17 mouse cellular contexts compared by ENCODE assay signal in the genomic region with DNA sequence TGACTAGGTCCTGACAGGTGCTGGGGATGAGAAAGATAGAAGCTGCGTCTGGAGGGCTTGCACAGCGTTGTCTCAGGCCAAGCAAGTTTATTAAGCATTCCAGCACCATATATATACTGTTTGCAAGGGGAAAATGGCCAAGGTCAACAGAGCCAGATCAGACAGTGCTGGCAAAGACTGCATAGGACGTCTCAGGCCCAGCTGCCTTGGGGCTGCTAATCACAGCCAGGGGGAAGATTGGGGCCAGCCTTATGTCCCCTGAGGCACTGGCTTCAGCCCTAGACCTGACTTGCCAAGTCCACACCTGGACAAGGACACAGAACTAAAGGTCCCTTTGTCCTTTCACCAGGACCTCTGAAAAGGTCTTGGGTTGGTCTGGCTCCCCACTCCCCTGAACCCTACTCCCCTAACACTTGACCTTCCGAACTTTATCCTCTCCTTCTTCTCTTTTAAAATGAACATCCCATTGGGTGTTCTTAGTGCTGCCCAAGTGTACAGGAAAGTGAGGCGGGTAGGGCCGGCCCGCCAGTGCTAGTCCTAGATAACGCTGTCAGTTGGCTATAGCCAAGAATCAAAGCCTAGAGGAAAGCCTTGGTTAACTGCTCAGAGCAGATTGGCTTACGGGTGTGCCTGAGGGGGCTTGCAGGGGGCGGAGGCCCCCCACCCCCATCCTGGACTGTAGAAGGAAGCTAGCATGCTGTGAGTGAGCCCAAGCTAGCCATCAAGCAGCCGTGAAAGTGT. TPM values are rescaled to one million over a fixed set of nuclear protein-coding genes. Genes with fewer than 3 reads are reported as not detected.
A peak's percentile ranks its signal among the peaks of the same experiment; 100 is the strongest.
DNase-seq lines count a peak whose midpoint lies in the region; ATAC-seq and TF ChIP-seq lines count a peak whose summit lies in the region.
"Had no signal": no experiment of that assay in that cellular context is flagged by ENCODE, and none has a peak within 500 bp of the region (broad histone marks: within the 10 kb centered on the region; RNA-seq: fewer than 3 reads in every experiment).

No protein-coding gene starts in this region.

- TF ChIP-seq POLR2A in heart, adult 2 months (IDR thresholded peaks at IDR 0.05; ENCODE audit: insufficient read depth, low read depth, low read length): no peak

- no peak for TF ChIP-seq CTCF in heart, adult 2 months (IDR thresholded peaks at IDR 0.05)
- no peak for TF ChIP-seq CTCF in kidney, postnatal 0 days (IDR thresholded peaks at IDR 0.05; ENCODE audit: low read depth)
- no peak for TF ChIP-seq CTCF in intestine, postnatal 0 days (IDR thresholded peaks at IDR 0.05; ENCODE audit: low read depth)
- no peak for TF ChIP-seq CTCF in liver, postnatal 0 days (IDR thresholded peaks at IDR 0.05; ENCODE audit: low read depth)

- WGBS in heart, embryonic 12.5 days: 58% methylated on average over 11 of the region's 11 CpGs
- 62% methylated on average over 11 of the region's 11 CpGs for WGBS in heart, adult 2 months
- 73% methylated on average over 11 of the region's 11 CpGs for WGBS in kidney, postnatal 0 days
- 77% methylated on average over 11 of the region's 11 CpGs for WGBS in kidney, embryonic 15.5 days
- 65% methylated on average over 11 of the region's 11 CpGs for WGBS in intestine, postnatal 0 days
- WGBS in liver, postnatal 0 days (ENCODE audit: insufficient replicate concordance): 57% methylated on average over 11 of the region's 11 CpGs

- H3K4me2 ChIP-seq in heart, embryonic 12.5 days: no peak overlapping the region
- H3K4me2 ChIP-seq in kidney, postnatal 0 days (ENCODE audit: low read length): no peak overlapping the region
- no peak overlapping the region for H3K4me2 ChIP-seq in kidney, embryonic 15.5 days
- H3K4me2 ChIP-seq in intestine, postnatal 0 days (replicated peaks; ENCODE audit: low read depth): no peak overlapping the region
- no peak overlapping the region for H3K4me2 ChIP-seq in liver, postnatal 0 days (ENCODE audit: low read depth, low read length)
- H3K4me2 ChIP-seq: embryonic facial prominence, embryonic 15.5 days had no signal

- H3K36me3 ChIP-seq in heart, embryonic 12.5 days: peaks cover 29% of the 10 kb centered on the region
- H3K36me3 ChIP-seq in heart, adult 2 months (ENCODE audit: control insufficient read depth, insufficient read depth, low read length): no peaks in the 10 kb centered on the region
- peaks cover 7% of the 10 kb centered on the region; the same call in 1 of the 2 replicates for H3K36me3 ChIP-seq in kidney, postnatal 0 days (ENCODE audit: insufficient read depth, low read length)
- peaks cover 25% of the 10 kb centered on the region for H3K36me3 ChIP-seq in kidney, embryonic 15.5 days
- H3K36me3 ChIP-seq in intestine, postnatal 0 days (ENCODE audit: control insufficient read depth, insufficient read depth): peaks cover 10% of the 10 kb centered on the region; the same call in 1 of the 2 replicates
- H3K36me3 ChIP-seq in liver, postnatal 0 days (replicated peaks; ENCODE audit: insufficient read depth, low read length): peaks cover 6% of the 10 kb centered on the region; the same call in 1 of the 2 replicates

- no peak overlapping the region for H3K27ac ChIP-seq in heart, embryonic 12.5 days (ENCODE audit: poor library complexity, severe bottlenecking)
- no peak overlapping the region for H3K27ac ChIP-seq in heart, adult 2 months
- H3K27ac ChIP-seq in kidney, postnatal 0 days: no peak overlapping the region
- no peak overlapping the region for H3K27ac ChIP-seq in kidney, embryonic 15.5 days
- H3K27ac ChIP-seq in intestine, postnatal 0 days (ENCODE audit: low read depth, low read length): peak overlapping the region; percentile 66
- H3K27ac ChIP-seq in liver, postnatal 0 days (ENCODE audit: low read depth): no peak overlapping the region
- H3K27ac ChIP-seq: embryonic facial prominence, embryonic 15.5 days had no signal

- peak; percentile 20; the same call in 1 of the 2 replicates for ATAC-seq in heart, embryonic 12.5 days (ENCODE audit: insufficient number of reproducible peaks, low FRiP score)
- peak; percentile 40 for ATAC-seq in kidney, postnatal 0 days (replicated peaks; ENCODE audit: low FRiP score, low read depth)
- no peak for ATAC-seq in kidney, embryonic 15.5 days (replicated peaks; ENCODE audit: low FRiP score)
- no peak for ATAC-seq in intestine, postnatal 0 days
- ATAC-seq in liver, postnatal 0 days: peak; percentile 78
- ATAC-seq in frontal cortex, adult (ENCODE audit: low TSS enrichment): no peak
- ATAC-seq: forebrain, embryonic 14.5 days had no signal

- peaks cover 37% of the 10 kb centered on the region for H3K4me1 ChIP-seq in heart, embryonic 12.5 days (replicated peaks)
- H3K4me1 ChIP-seq in heart, adult 2 months (ENCODE audit: control insufficient read depth, insufficient read depth, low read length): peaks cover 11% of the 10 kb centered on the region
- no peaks in the 10 kb centered on the region for H3K4me1 ChIP-seq in kidney, postnatal 0 days (replicated peaks; ENCODE audit: insufficient read depth, low read length)
- H3K4me1 ChIP-seq in kidney, embryonic 15.5 days: peaks cover 15% of the 10 kb centered on the region
- peaks cover 11% of the 10 kb centered on the region; the same call in 1 of the 2 replicates for H3K4me1 ChIP-seq in intestine, postnatal 0 days (replicated peaks; ENCODE audit: control insufficient read depth, insufficient read depth, low read length)
- peaks cover 15% of the 10 kb centered on the region for H3K4me1 ChIP-seq in liver, postnatal 0 days (ENCODE audit: insufficient read depth)

- no peak overlapping the region for H3K4me3 ChIP-seq in heart, embryonic 12.5 days
- no peak overlapping the region for H3K4me3 ChIP-seq in heart, adult 2 months
- no peak overlapping the region for H3K4me3 ChIP-seq in kidney, postnatal 0 days (replicated peaks; ENCODE audit: low read depth, low read length)
- no peak overlapping the region for H3K4me3 ChIP-seq in kidney, embryonic 15.5 days (replicated peaks)
- H3K4me3 ChIP-seq in intestine, postnatal 0 days (ENCODE audit: low read depth, low read length): no peak overlapping the region
- H3K4me3 ChIP-seq in liver, postnatal 0 days (ENCODE audit: low read depth, low read length): no peak overlapping the region
- H3K4me3 ChIP-seq: embryonic facial prominence, embryonic 15.5 days had no signal

- DNase-seq in heart, adult 2 months: no peak
- DNase-seq in kidney, postnatal 0 days (ENCODE audit: low spot score): no peak
- no peak for DNase-seq in liver, postnatal 0 days
- DNase-seq in kidney, adult 11 months: no peak
- DNase-seq: adrenal gland, adult 2 months; cerebellum, adult 11-12 months; kidney, postnatal 14 days; lung, adult 18-20 months; lung, postnatal 36 days; midbrain, embryonic 14.5 days; right cerebral cortex, postnatal 14 days had no signal

- no peaks in the 10 kb centered on the region; the same call in 1 of the 2 replicates for H3K9me3 ChIP-seq in heart, embryonic 12.5 days (replicated peaks)
- no peaks in the 10 kb centered on the region for H3K9me3 ChIP-seq in kidney, postnatal 0 days (replicated peaks; ENCODE audit: low read length)
- no peaks in the 10 kb centered on the region for H3K9me3 ChIP-seq in kidney, embryonic 15.5 days (replicated peaks)
- H3K9me3 ChIP-seq in intestine, postnatal 0 days (ENCODE audit: control insufficient read depth): no peaks in the 10 kb centered on the region
- no peaks in the 10 kb centered on the region for H3K9me3 ChIP-seq in liver, postnatal 0 days (ENCODE audit: low read length)
- H3K9me3 ChIP-seq: embryonic facial prominence, embryonic 15.5 days had no signal

- H3K79me2 ChIP-seq in heart, adult 2 months (replicated peaks; ENCODE audit: control insufficient read depth, insufficient read depth, low read length): peaks cover 4% of the 10 kb centered on the region

- intact Hi-C loops in heart, adult 2 months (cut with DNase I): no loop called here

- H3K9ac ChIP-seq in heart, embryonic 12.5 days: no peak overlapping the region
- no peak overlapping the region for H3K9ac ChIP-seq in heart, adult 2 months (ENCODE audit: low read depth, low read length)
- H3K9ac ChIP-seq in kidney, postnatal 0 days (ENCODE audit: low read depth, low read length): no peak overlapping the region
- no peak overlapping the region for H3K9ac ChIP-seq in kidney, embryonic 15.5 days
- H3K9ac ChIP-seq in intestine, postnatal 0 days (ENCODE audit: low read depth, low read length): 0 out of 2 replicates have a peak overlapping the region, but pooled peaks have one; percentile 2
- H3K9ac ChIP-seq in liver, postnatal 0 days (replicated peaks): no peak overlapping the region
- H3K9ac ChIP-seq: embryonic facial prominence, embryonic 15.5 days had no signal

- H3K27me3 ChIP-seq in heart, embryonic 12.5 days (replicated peaks): no peaks in the 10 kb centered on the region
- no peaks in the 10 kb centered on the region for H3K27me3 ChIP-seq in heart, adult 2 months (ENCODE audit: control insufficient read depth, insufficient read depth, low read length)
- no peaks in the 10 kb centered on the region for H3K27me3 ChIP-seq in kidney, postnatal 0 days (ENCODE audit: insufficient read depth, low read length)
- no peaks in the 10 kb centered on the region for H3K27me3 ChIP-seq in kidney, embryonic 15.5 days
- H3K27me3 ChIP-seq in intestine, postnatal 0 days (replicated peaks; ENCODE audit: control insufficient read depth, insufficient read depth, low read length): no peaks in the 10 kb centered on the region
- H3K27me3 ChIP-seq in liver, postnatal 0 days (ENCODE audit: insufficient read depth, low read length): no peaks in the 10 kb centered on the region
- H3K27me3 ChIP-seq: embryonic facial prominence, embryonic 15.5 days had no signal

- TF ChIP-seq EP300 in heart, adult 2 months (IDR thresholded peaks at IDR 0.05; ENCODE audit: insufficient read depth, low read depth, low read length): no peak
- TF ChIP-seq EP300 in liver, postnatal 0 days (IDR thresholded peaks at IDR 0.05; ENCODE audit: low read depth): peak; percentile 45; the same call in 1 of the 2 replicates

RNA-seq across cellular contexts. Expression of a gene that starts 15.2 kb away (rescaled TPM):
- polyA plus RNA-seq in heart, embryonic 12.5 days (2016; fragmentation: Nextera tagmentation; extraction: Ambion mirVana): 26.0 and 26.9 TPM in 2 replicates
- total RNA-seq in heart, adult 2 months (2021): 1 to 10 TPM; 8.4 to 8.8 TPM
- polyA plus RNA-seq in heart, adult 2 months (2012; rRNA removed): 12.6 and 13.3 TPM in 2 replicates
- 31.5 and 36.1 TPM in 2 replicates for polyA plus RNA-seq in kidney, postnatal 0 days (2015; fragmentation: Nextera tagmentation; extraction: Ambion mirVana)
- polyA plus RNA-seq in kidney, embryonic 15.5 days (2015; fragmentation: Nextera tagmentation; extraction: Ambion mirVana): 48.1 and 48.7 TPM in 2 replicates
- 26.6 TPM in 2 replicates for polyA plus RNA-seq in intestine, postnatal 0 days (2015; fragmentation: Nextera tagmentation; extraction: Ambion mirVana)
- polyA plus RNA-seq in liver, postnatal 0 days (2015; fragmentation: Nextera tagmentation; extraction: Ambion mirVana): 9.2 and 10.6 TPM in 2 replicates

RNA-seq across cellular contexts. Expression of a gene that starts 15.5 kb away (rescaled TPM):
- polyA plus RNA-seq in heart, embryonic 12.5 days (2016; fragmentation: Nextera tagmentation; extraction: Ambion mirVana): 112 and 117 TPM in 2 replicates
- 10 to 100 TPM; 57.1 to 57.3 TPM for total RNA-seq in heart, adult 2 months (2021)
- polyA plus RNA-seq in heart, adult 2 months (2012; rRNA removed): 44.1 and 69.7 TPM in 2 replicates
- 118 and 121 TPM in 2 replicates for polyA plus RNA-seq in kidney, postnatal 0 days (2015; fragmentation: Nextera tagmentation; extraction: Ambion mirVana)
- 168 and 169 TPM in 2 replicates for polyA plus RNA-seq in kidney, embryonic 15.5 days (2015; fragmentation: Nextera tagmentation; extraction: Ambion mirVana)
- 61.6 and 63.2 TPM in 2 replicates for polyA plus RNA-seq in intestine, postnatal 0 days (2015; fragmentation: Nextera tagmentation; extraction: Ambion mirVana)
- 32.6 and 33.3 TPM in 2 replicates for polyA plus RNA-seq in liver, postnatal 0 days (2015; fragmentation: Nextera tagmentation; extraction: Ambion mirVana)

Comparison
In these comparisons a context has a peak if more than half of its experiments do, and no peak if none do; other contexts are left out.
1. ATAC-seq: peak in heart, embryonic 12.5 days (single experiment), kidney, postnatal 0 days (single experiment) and liver, postnatal 0 days (single experiment); none in kidney, embryonic 15.5 days (single experiment), intestine, postnatal 0 days (single experiment) and frontal cortex, adult (single experiment).